Mouse (Mus musculus) forebrain, embryonic 14.5 days (tissue): ENCODE measurements at regions not wholly inside any gene's neighbourhood (a gene's known extent, or its start where the extent isn't known, plus 50 kb on each side); places are given as distances from the start of the nearest gene placed in this dataset.
A peak's percentile ranks its signal among the peaks of the same experiment; 100 is the strongest.

Experiments used
- ATAC-seq: fragments of 200-750 bp; cut with Nextera tagmentation; 2 replicates; pipeline ENCODE4 v1.8.0; 2017; ENCODE audit warnings: mild to moderate bottlenecking, moderate library complexity
- DNase-seq: peaks from one replicate; pipeline ENCODE4 v3.0.0-alpha.2; 2015; ENCODE audit warnings: low spot score
- H3K27ac ChIP-seq: fragments of 300-500 bp; sonication (generic); 2 replicates; pipeline ENCODE4 v1.5.1; 2014; ENCODE audit warnings: low read depth, mild to moderate bottlenecking, control low read depth, low read length, moderate library complexity
- H3K27me3 ChIP-seq: fragments of 300-500 bp; sonication (generic); replicated peaks from 2 replicates; pipeline ENCODE4 v1.6.1; 2014; ENCODE audit warnings: low read length, control low read depth, mixed read lengths; ENCODE audit not compliant: control insufficient read depth, insufficient read depth
- H3K36me3 ChIP-seq: fragments of 300-500 bp; sonication (generic); 2 replicates; pipeline ENCODE4 v1.6.1; 2014; ENCODE audit warnings: low read length, control low read depth; ENCODE audit not compliant: control insufficient read depth, insufficient read depth
- H3K4me1 ChIP-seq: fragments of 300-500 bp; sonication (generic); 2 replicates; pipeline ENCODE4 v1.6.1; 2014; ENCODE audit warnings: antibody characterized with exemption, low read length, control low read depth; ENCODE audit not compliant: control insufficient read depth, insufficient read depth
- H3K4me2 ChIP-seq: fragments of 300-500 bp; sonication (generic); 2 replicates; pipeline ENCODE4 v1.6.1; 2014; ENCODE audit warnings: mild to moderate bottlenecking, control low read depth, low read length
- H3K4me3 ChIP-seq: fragments of 300-500 bp; sonication (generic); 2 replicates; pipeline ENCODE4 v1.5.1; 2014; ENCODE audit warnings: low read depth, low read length, control low read depth
- H3K9ac ChIP-seq: fragments of 300-500 bp; sonication (generic); 2 replicates; pipeline ENCODE4 v1.6.1; 2014; ENCODE audit warnings: mild to moderate bottlenecking, low read length, control low read depth, moderate library complexity
- H3K9me3 ChIP-seq: fragments of 300-500 bp; sonication (generic); replicated peaks from 2 replicates; pipeline ENCODE4 v1.6.1; 2016; ENCODE audit warnings: low read length, control low read depth, mixed read lengths; ENCODE audit not compliant: control insufficient read depth
- WGBS: fragments of 180-500 bp; shearing (Covaris S2); extraction: QIAGEN DNeasy Blood & Tissue Kit; methylation state at CpG from one replicate; pipeline ENCODE4 v1.1.7; 2014; 5-methylcytosine and 5-hydroxymethylcytosine counted together

- whole genome bisulfite sequencing = 72% methylated on average over 7 of the region's 7 CpGs
- no peak overlapping the region for H3K4me2 ChIP-seq
- H3K9me3 ChIP-seq = no peaks in the 10 kb centered on the region
- H3K4me3 ChIP-seq = no peak overlapping the region
- no peak overlapping the region for H3K27ac ChIP-seq
- no peak overlapping the region for H3K9ac ChIP-seq
- ATAC-seq (peak; percentile 13; the same call in 1 of the 2 replicates), DNase-seq (no peak)
- H3K4me1 ChIP-seq = 0 out of 2 replicates have a peak, but pooled peaks cover 4% of the 10 kb centered on the region
- H3K27me3 ChIP-seq = no peaks in the 10 kb centered on the region
- H3K36me3 ChIP-seq = no peaks in the 10 kb centered on the region
Measured at GRCm38 (mm10) chr13:41709071-41709470, 103.4 kb downstream of the Tmem170b start.

GRCm38 (mm10) chr13:41709475-41710227, 103.9 kb downstream of the Tmem170b start:
- H3K27me3 ChIP-seq = no peaks in the 10 kb centered on the region
- no peak overlapping the region for H3K27ac ChIP-seq
- H3K36me3 ChIP-seq = no peaks in the 10 kb centered on the region
- WGBS = 14% methylated on average over 24 of the region's 24 CpGs
- peak overlapping the region; percentile 16 for H3K4me2 ChIP-seq
- H3K9ac ChIP-seq = no peak overlapping the region
- ATAC-seq (peak; percentile 94), DNase-seq (peak; percentile 98)
- 0 out of 2 replicates have a peak, but pooled peaks cover 4% of the 10 kb centered on the region for H3K4me1 ChIP-seq
- no peak overlapping the region for H3K4me3 ChIP-seq
- H3K9me3 ChIP-seq = no peaks in the 10 kb centered on the region

GRCm38 (mm10) chr13:41712616-41713015, 106.9 kb downstream of the Tmem170b start:
- DNase-seq = no peak
- Histone ChIP-seq H3K4me3 (no peak overlapping the region), H3K9ac (no peak overlapping the region), H3K36me3 (no peaks in the 10 kb centered on the region), H3K9me3 (no peaks in the 10 kb centered on the region), H3K4me2 (no peak overlapping the region), H3K27me3 (no peaks in the 10 kb centered on the region), H3K4me1 (0 out of 2 replicates have a peak, but pooled peaks cover 4% of the 10 kb centered on the region), H3K27ac (no peak overlapping the region)
- ATAC-seq = no peak
- 93% methylated on average over 8 of the region's 8 CpGs for WGBS
